Mouse (Mus musculus) limb, embryonic 15.5 days (tissue): ENCODE results near the gene Polg. TPM values are rescaled to one million over a fixed set of nuclear protein-coding genes. Genes with fewer than 3 reads are reported as not detected.
A peak's percentile ranks its signal among the peaks of the same experiment; 100 is the strongest.

Source experiments
- ATAC-seq: fragments of 200-750 bp; cut with Nextera tagmentation; 2 replicates; pipeline ENCODE4 v1.8.0; 2017; ENCODE audit warnings: low read depth, moderate TSS enrichment; ENCODE audit not compliant: insufficient number of reproducible peaks, low FRiP score, low TSS enrichment
- H3K27ac ChIP-seq: fragments of 300-500 bp; sonication (generic); 2 replicates; pipeline ENCODE4 v1.5.1; 2015; ENCODE audit warnings: moderate library complexity, mild to moderate bottlenecking, inconsistent platforms
- H3K27me3 ChIP-seq: fragments of 300-500 bp; sonication (generic); 2 replicates; pipeline ENCODE4 v1.6.1; 2015; ENCODE audit warnings: inconsistent platforms
- H3K36me3 ChIP-seq: fragments of 300-500 bp; sonication (generic); 2 replicates; pipeline ENCODE4 v1.6.1; 2015; ENCODE audit warnings: inconsistent platforms
- H3K4me1 ChIP-seq: fragments of 300-500 bp; sonication (generic); 2 replicates; pipeline ENCODE4 v1.6.1; 2015; ENCODE audit warnings: inconsistent platforms
- H3K4me2 ChIP-seq: fragments of 300-500 bp; sonication (generic); 2 replicates; pipeline ENCODE4 v1.6.1; 2015; ENCODE audit warnings: mild to moderate bottlenecking, inconsistent platforms
- H3K4me3 ChIP-seq: fragments of 300-500 bp; sonication (generic); 2 replicates; pipeline ENCODE4 v1.5.1; 2015; ENCODE audit warnings: mild to moderate bottlenecking, inconsistent platforms
- H3K9ac ChIP-seq: fragments of 300-500 bp; sonication (generic); 2 replicates; pipeline ENCODE4 v1.6.1; 2015; ENCODE audit warnings: inconsistent platforms
- H3K9me3 ChIP-seq: fragments of 300-500 bp; sonication (generic); 2 replicates; pipeline ENCODE4 v1.6.1; 2016; ENCODE audit warnings: inconsistent platforms
- WGBS: fragments of 180-500 bp; shearing (Covaris S2); methylation state at CpG from one replicate; pipeline ENCODE4 v1.1.7; 2015; 5-methylcytosine and 5-hydroxymethylcytosine counted together
- polyA plus RNA-seq: library from polyadenylated mRNA; unstranded; fragments of >200 nt; fragmentation: Nextera tagmentation; extraction: Ambion mirVana; gene quantifications from 2 replicates; pipeline ENCODE4 v1.2.1, GENCODE M21; 2015

Polg gene
- polyA plus RNA-seq, 1 experiment from 2014 or later: 33.7 TPM

DNA sequence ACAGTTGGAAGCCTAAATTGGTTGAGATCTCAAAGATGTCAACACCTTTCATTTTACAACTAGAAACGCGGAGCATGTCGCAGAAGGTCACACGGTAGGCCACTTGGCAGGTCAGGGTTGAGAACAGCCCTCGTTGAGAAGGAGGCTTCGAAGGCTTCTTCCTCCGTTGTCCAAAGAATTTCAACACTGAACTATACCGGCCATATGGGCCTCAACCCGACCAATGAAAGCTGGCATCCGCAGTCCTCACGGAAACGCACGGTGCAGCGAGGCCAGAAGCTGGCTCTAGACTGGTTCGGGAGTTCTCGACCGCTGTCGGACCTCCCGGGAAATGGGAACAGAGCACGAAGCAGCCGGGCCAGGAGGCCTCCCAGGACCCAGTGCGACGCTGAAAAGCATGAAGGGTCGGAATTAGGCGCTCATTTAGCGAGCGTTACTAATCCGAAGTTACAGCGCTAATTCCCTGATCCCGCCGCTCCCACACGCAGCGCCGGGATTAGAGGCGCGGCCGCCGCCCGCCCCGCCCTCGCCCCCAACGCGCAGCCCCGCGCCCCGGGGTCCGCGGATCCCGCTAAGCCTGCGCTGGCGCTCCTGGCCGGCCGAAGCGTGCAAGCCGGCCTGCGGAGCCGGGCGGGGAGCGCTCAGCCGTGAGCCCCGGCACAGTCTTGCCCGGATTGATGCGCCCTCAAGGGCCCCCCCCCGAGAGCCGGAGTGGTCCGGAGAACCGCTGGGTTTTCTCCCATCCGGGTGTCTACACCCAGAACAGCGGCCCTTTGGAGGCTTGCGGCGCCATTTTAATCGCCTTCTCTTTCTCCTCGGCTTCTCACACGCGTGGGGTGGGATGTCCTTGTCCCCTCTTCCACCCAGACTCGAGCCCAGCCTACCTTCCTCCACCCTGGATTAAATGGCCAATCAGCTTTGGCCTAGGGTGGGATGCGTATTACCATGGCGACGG, 42.4 kb upstream of the Polg start:
- no peaks in the 10 kb centered on the region for H3K36me3 ChIP-seq
- ATAC-seq: no peak
- H3K4me3 ChIP-seq: peak overlapping the region; percentile 29
- H3K4me2 ChIP-seq: peak overlapping the region; percentile 52
- no peak overlapping the region for H3K9ac ChIP-seq
- H3K9me3 ChIP-seq: no peaks in the 10 kb centered on the region
- peaks cover 99% of the 10 kb centered on the region for H3K27me3 ChIP-seq
- 1% methylated on average over 79 of the region's 79 CpGs for WGBS
- H3K27ac ChIP-seq: no peak overlapping the region
- H3K4me1 ChIP-seq: peaks cover 26% of the 10 kb centered on the region

DNA sequence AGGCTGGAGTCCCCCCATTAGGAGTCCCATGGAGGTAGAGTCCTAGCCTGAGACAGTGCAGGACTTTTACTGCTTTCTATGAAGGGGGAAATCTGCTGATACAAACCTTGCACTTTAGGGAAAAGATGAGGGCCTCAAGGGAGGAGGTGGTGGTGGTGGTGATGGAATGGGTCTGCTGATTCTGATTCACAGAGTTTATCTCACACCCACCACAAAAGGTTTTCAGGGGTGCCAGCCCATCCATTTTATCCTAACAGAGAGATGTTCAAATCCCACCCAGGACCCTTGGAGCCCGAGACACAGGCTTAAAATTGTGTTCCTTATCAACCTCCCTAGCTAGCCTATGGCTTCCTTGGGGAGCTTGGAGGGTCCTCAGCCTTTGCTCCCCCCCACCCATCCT, 41.6 kb upstream of the Polg start:
- no peak for ATAC-seq
- Histone ChIP-seq H3K4me3 (no peak overlapping the region), H3K36me3 (no peaks in the 10 kb centered on the region), H3K4me1 (peaks cover 26% of the 10 kb centered on the region), H3K4me2 (no peak overlapping the region), H3K27me3 (peaks cover 99% of the 10 kb centered on the region), H3K27ac (no peak overlapping the region), H3K9ac (no peak overlapping the region), H3K9me3 (no peaks in the 10 kb centered on the region)
- 5% methylated on average over 1 of the region's 1 CpGs for WGBS

DNA sequence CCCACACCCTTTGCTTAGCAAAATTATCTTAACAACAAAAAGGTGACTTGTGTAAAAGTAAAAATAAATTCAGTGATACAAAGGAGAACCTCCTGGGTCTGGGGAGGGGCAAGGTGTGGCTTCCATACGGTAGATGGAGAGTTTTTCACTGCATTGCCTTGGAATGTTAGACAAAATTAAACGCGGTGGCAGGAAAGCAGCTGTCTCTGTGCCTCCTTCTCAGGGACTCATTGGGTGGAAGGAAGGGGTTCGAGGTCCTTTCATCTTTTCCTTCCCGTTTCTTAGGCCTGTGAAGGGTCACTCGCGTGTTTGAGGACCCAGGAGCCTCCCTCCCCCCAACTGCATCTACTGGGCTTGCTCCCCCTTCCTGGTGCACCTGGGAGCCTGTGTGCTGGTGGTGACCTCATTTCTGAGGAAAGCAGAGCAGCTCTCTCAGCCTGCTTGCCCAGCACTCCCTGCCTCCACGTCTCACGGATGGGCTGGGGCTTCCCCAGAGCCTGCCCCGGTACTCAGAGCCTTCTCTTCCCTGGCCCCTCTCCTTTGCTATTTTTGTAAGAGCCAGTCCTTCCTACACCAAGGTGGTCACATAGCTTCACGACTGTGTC, 41.0 kb upstream of the Polg start:
- Histone ChIP-seq H3K27ac (no peak overlapping the region), H3K9ac (no peak overlapping the region), H3K4me3 (no peak overlapping the region), H3K36me3 (no peaks in the 10 kb centered on the region), H3K27me3 (peaks cover 99% of the 10 kb centered on the region), H3K9me3 (no peaks in the 10 kb centered on the region), H3K4me2 (no peak overlapping the region), H3K4me1 (peaks cover 26% of the 10 kb centered on the region)
- no peak for ATAC-seq
- WGBS: 2% methylated on average over 11 of the region's 11 CpGs

DNA sequence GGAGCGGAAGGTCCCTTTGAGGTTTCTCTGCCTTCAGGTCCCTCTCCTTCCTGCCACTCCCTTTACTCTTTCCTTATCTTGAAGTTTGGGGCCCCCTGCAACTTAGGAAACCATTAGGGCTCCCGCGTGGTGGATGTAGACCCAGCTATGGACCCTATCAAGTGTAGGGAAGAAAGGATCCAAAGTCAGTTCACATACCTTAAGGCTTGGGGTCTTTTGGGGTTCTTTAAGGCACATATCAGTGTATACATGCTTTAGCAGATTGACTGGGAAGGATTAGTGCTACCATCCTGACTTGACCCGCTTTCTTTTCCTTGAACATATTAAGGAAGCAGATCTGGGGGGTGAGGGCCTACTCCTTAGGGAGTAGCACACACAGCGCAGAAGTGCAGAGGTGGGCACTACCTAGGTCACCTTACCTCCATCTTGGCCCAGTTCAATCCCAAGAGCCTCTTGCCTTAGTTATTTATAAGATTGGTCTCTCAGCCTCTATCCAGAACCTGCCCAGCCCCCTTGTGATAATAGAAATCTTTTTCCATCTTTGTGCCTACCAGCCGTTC, 40.4 kb upstream of the Polg start:
- peaks cover 99% of the 10 kb centered on the region for H3K27me3 ChIP-seq
- H3K9ac ChIP-seq: no peak overlapping the region
- WGBS: 3% methylated on average over 6 of the region's 6 CpGs
- no peaks in the 10 kb centered on the region for H3K36me3 ChIP-seq
- H3K27ac ChIP-seq: no peak overlapping the region
- no peaks in the 10 kb centered on the region for H3K9me3 ChIP-seq
- H3K4me1 ChIP-seq: peaks cover 26% of the 10 kb centered on the region
- H3K4me3 ChIP-seq: no peak overlapping the region
- H3K4me2 ChIP-seq: no peak overlapping the region
- ATAC-seq: no peak

DNA sequence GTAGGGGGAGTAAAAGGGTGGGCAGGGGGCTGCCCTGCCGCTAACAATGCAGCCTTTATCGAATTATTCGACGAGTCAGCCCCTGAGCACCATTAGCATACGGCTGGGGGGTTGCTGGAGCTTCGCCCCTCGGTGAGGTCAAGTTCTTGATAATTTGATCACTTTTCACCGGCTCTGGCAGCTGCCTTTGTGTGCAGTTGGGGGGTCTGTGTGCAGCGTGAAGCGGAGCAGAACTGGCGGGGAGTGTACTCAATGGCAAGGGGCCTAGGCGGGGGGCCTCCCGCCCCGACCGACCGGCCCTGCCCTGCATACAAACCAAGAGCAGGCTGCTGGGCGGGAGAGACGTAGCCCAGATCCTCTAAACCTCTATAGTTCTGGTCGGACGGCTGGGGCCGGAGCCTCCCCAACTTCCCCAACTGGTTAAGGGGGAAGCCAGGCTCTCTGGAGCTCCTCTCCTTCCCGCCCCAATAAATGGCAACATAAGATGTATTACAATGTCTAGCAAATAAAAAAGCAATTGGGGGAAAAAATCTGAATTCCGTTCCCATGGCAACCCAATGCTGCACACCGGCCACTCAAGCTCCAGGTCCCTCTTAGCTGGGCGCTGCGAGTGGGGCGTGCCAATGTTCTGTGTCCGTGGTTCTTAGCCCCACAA, 39.8 kb upstream of the Polg start:
- ATAC-seq: no peak

DNA sequence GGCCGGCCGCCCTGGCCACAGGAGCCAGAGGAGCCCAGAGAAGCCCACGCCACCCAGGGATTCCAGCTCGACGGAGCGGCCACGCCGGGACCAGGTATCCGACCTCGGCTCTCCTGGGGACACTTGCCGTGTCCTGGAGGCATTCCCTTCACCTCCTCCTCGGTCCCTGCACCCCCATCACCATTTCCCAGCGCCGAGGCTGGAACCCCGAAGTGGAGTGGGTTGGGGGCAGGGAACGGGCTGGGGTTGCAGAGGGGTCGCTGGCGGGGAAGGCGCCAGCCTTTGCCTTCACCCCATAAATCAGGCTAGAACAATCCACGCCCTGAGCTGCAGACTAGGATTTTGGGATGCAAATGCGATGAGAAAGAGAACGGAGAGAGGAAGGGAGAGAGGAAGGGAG, 39.2 kb upstream of the Polg start:
- H3K9ac ChIP-seq: no peak overlapping the region
- peaks cover 99% of the 10 kb centered on the region for H3K27me3 ChIP-seq
- H3K4me3 ChIP-seq: peak overlapping the region; percentile 38
- peak overlapping the region; percentile 54 for H3K4me2 ChIP-seq
- WGBS: 1% methylated on average over 22 of the region's 22 CpGs
- H3K27ac ChIP-seq: no peak overlapping the region
- no peak for ATAC-seq
- H3K4me1 ChIP-seq: peaks cover 26% of the 10 kb centered on the region
- no peaks in the 10 kb centered on the region for H3K36me3 ChIP-seq
- no peaks in the 10 kb centered on the region for H3K9me3 ChIP-seq

More for the DNA sequence above, 39.8 kb upstream of the Polg start:
- peaks cover 99% of the 10 kb centered on the region for H3K27me3 ChIP-seq
- H3K27ac ChIP-seq: no peak overlapping the region
- peaks cover 26% of the 10 kb centered on the region for H3K4me1 ChIP-seq
- no peaks in the 10 kb centered on the region for H3K9me3 ChIP-seq
- WGBS: 1% methylated on average over 28 of the region's 28 CpGs
- H3K4me2 ChIP-seq: no peak overlapping the region
- no peak overlapping the region for H3K9ac ChIP-seq
- H3K4me3 ChIP-seq: no peak overlapping the region
- no peaks in the 10 kb centered on the region for H3K36me3 ChIP-seq

DNA sequence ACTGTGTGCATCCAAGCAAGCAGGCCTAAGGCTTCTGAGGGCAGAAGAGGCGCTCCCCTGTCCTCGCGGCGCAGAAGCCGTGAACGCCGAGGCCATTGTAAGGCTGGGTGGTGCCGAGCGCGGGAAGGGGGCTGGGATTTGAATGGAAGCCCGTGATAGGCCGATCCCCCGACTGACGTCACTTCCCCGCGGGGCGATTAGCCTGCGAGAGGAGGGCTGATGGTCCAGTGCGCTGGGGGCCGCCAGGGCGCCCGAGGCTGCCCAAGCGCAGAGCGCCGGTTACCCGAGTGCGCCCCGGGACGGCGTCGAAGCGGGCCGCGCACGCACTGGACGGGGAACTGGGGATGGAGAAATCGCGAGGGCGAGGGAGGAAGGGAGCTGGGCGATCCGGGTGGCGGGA, 38.6 kb upstream of the Polg start:
- no peaks in the 10 kb centered on the region for H3K36me3 ChIP-seq
- H3K9me3 ChIP-seq: no peaks in the 10 kb centered on the region
- ATAC-seq: no peak
- H3K4me2 ChIP-seq: peak overlapping the region; percentile 54
- peaks cover 30% of the 10 kb centered on the region for H3K4me1 ChIP-seq
- H3K9ac ChIP-seq: no peak overlapping the region
- H3K27ac ChIP-seq: no peak overlapping the region
- H3K4me3 ChIP-seq: peak overlapping the region; percentile 38
- WGBS: 2% methylated on average over 26 of the region's 42 CpGs
- peaks cover 99% of the 10 kb centered on the region for H3K27me3 ChIP-seq

DNA sequence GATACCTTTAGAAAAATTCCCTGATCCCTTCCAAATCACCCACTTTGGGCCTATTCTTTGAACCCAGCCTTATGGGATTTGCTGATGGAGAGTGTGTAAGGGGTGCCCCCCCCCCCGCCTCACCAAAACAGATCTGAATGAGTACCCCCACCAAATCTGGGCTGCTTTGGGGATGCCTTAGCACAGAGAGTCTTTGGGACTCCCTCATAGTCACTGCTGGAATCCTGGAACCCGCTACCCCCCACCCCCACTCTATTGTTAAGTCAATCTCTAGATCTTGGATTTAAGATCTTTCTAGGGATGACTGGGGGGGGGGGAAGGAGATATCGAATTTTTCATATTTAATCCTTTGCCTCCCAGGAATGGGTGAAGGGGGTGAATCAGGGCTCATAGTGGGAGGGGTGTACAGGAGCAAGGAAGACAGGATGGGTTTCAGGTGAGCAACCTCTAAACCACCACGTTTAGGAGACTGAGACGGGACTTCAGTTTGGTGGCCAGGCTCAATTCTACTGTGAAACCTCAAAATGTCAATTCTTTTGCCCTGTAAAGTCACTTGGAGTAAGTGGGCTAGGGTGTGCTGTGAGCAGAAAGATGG, 37.6 kb upstream of the Polg start:
- 3% methylated on average over 5 of the region's 5 CpGs for WGBS
- no peak overlapping the region for H3K4me3 ChIP-seq
- ATAC-seq: no peak
- H3K4me2 ChIP-seq: no peak overlapping the region
- no peaks in the 10 kb centered on the region for H3K9me3 ChIP-seq
- H3K9ac ChIP-seq: no peak overlapping the region
- no peaks in the 10 kb centered on the region for H3K36me3 ChIP-seq
- no peak overlapping the region for H3K27ac ChIP-seq
- H3K27me3 ChIP-seq: peaks cover 99% of the 10 kb centered on the region
- H3K4me1 ChIP-seq: peaks cover 35% of the 10 kb centered on the region

DNA sequence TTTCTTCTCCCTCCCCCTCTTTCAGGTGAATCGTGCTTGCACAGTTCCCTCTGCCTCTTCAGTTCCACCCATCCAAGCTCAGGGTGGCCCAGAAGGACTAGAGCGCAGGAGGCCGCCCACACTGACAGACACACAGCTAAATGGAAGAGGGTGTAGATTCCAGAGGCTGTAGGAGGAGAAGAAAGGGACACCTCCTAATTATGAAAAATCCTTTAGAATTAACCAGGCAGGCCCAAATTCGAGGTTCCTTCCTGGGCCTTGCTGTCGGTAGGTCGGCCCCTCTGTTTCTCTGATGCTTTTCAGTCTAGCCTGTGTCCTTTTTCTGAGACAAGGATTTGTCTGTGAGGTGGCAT, 36.9 kb upstream of the Polg start:
- H3K4me2 ChIP-seq: no peak overlapping the region
- no peak overlapping the region for H3K4me3 ChIP-seq
- 7% methylated on average over 6 of the region's 6 CpGs for WGBS
- ATAC-seq: no peak
- no peak overlapping the region for H3K9ac ChIP-seq
- no peak overlapping the region for H3K27ac ChIP-seq
- H3K9me3 ChIP-seq: no peaks in the 10 kb centered on the region
- no peaks in the 10 kb centered on the region for H3K36me3 ChIP-seq
- H3K27me3 ChIP-seq: peaks cover 99% of the 10 kb centered on the region
- peaks cover 29% of the 10 kb centered on the region for H3K4me1 ChIP-seq

DNA sequence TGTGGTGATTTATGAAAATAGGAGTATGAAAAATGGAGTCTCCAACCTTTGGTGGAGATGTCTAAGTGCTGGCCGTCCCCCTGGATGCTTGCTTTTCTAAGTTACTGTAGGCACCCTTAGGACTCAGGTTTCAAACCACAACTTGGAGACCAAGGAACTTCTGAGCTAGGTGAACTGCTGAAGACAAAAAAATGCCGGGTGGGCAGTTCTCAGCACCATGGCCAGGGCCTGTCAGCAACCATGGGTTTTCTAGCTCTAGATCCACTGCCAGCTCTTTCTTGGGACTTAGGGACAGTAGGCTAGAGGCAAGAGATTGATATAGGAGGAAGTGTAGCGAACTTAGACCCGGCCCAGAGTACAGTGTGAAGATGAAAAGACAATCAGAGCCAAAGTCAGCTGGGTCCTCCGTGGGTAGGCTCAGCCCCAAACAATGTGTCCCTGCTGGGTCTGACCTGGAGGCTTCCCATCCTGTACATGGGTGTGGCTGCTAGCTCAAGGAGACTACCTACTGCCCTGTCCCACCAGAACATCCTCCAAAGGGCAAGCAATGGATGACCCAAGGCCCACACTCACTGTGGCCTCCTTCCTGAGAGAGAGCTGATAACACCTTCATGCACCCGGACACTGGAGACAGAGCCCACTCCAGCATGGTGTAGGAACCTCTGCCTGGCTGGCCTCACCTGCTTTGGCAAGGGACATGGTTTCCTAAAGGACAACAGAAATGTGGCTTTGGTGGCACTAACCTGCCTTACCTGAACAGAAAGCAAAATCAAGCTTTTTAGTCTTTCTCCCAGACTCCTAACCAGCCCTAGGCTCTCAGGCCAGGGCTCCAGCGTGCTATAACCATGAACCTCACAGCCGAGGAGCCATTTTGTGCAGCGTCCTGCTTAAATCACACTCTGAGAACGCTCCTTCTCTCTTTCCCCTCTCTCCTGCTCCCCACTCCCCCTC, 36.3 kb upstream of the Polg start:
- ATAC-seq: no peak

DNA sequence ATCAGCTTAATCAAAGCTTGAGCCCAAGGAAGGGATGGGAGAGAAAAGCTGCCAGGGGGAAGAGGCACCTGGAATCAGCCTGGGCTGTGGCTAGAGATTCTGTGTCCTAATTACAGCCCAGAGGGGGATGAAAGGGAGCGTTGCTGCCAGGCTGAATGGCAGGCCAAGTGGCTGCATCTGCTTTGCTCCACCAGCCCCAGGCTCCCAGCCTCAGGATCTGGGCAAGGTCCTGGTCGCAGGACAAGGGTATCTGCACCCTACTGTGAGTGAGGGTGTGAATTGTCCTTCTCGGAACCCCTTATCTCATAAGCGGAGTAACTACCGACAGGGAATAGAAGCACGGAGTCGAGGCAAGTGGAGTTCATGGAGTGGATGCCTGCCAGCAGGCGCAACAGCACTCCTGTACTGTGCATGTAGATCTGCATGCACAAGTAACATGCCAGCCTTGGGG, 35.4 kb upstream of the Polg start:
- ATAC-seq: no peak
- no peaks in the 10 kb centered on the region for H3K9me3 ChIP-seq
- 2% methylated on average over 8 of the region's 8 CpGs for WGBS
- no peak overlapping the region for H3K4me3 ChIP-seq
- no peak overlapping the region for H3K4me2 ChIP-seq
- peaks cover 99% of the 10 kb centered on the region for H3K27me3 ChIP-seq
- H3K4me1 ChIP-seq: peaks cover 29% of the 10 kb centered on the region
- H3K36me3 ChIP-seq: no peaks in the 10 kb centered on the region
- H3K9ac ChIP-seq: no peak overlapping the region
- no peak overlapping the region for H3K27ac ChIP-seq

More for the DNA sequence above, 36.3 kb upstream of the Polg start:
- H3K4me1 ChIP-seq: peaks cover 29% of the 10 kb centered on the region
- H3K36me3 ChIP-seq: no peaks in the 10 kb centered on the region
- H3K27me3 ChIP-seq: peaks cover 99% of the 10 kb centered on the region
- no peaks in the 10 kb centered on the region for H3K9me3 ChIP-seq
- no peak overlapping the region for H3K4me3 ChIP-seq
- no peak overlapping the region for H3K27ac ChIP-seq
- no peak overlapping the region for H3K9ac ChIP-seq
- H3K4me2 ChIP-seq: no peak overlapping the region
- 6% methylated on average over 10 of the region's 10 CpGs for WGBS
